Mouse (Mus musculus) heart, embryonic 11.5 days (tissue): ENCODE measurements around the gene Prf1. TPM values are rescaled to one million over a fixed set of nuclear protein-coding genes. Genes with fewer than 3 reads are reported as not detected.

Experiments used
- ATAC-seq: fragments of 200-750 bp; cut with Nextera tagmentation; replicated peaks from 2 replicates; pipeline ENCODE4 v1.8.0; 2017; ENCODE audit warnings: moderate library complexity; ENCODE audit not compliant: insufficient number of reproducible peaks, low FRiP score, low TSS enrichment
- H3K27ac ChIP-seq: fragments of 300-500 bp; sonication (generic); 2 replicates; pipeline ENCODE4 v1.5.1; 2014; ENCODE audit warnings: mild to moderate bottlenecking, low read depth, low read length
- H3K27me3 ChIP-seq: fragments of 300-500 bp; sonication (generic); 2 replicates; pipeline ENCODE4 v1.6.1; 2014; ENCODE audit warnings: mild to moderate bottlenecking, low read length, mixed read lengths; ENCODE audit not compliant: control insufficient read depth, insufficient read depth
- H3K36me3 ChIP-seq: fragments of 300-500 bp; sonication (generic); 2 replicates; pipeline ENCODE4 v1.6.1; 2014; ENCODE audit warnings: mild to moderate bottlenecking, low read length, moderate library complexity, mixed read lengths; ENCODE audit not compliant: control insufficient read depth, insufficient read depth
- H3K4me1 ChIP-seq: fragments of 300-500 bp; sonication (generic); 2 replicates; pipeline ENCODE4 v1.6.1; 2014; ENCODE audit warnings: low read length; ENCODE audit not compliant: control insufficient read depth, insufficient read depth
- H3K4me2 ChIP-seq: fragments of 300-500 bp; sonication (generic); 2 replicates; pipeline ENCODE4 v1.6.1; 2014; ENCODE audit warnings: mild to moderate bottlenecking, moderate library complexity
- H3K4me3 ChIP-seq: fragments of 300-500 bp; sonication (generic); 2 replicates; pipeline ENCODE4 v1.5.1; 2014; ENCODE audit warnings: low read depth, low read length
- H3K9ac ChIP-seq: fragments of 300-500 bp; sonication (generic); 2 replicates; pipeline ENCODE4 v1.6.1; 2014; ENCODE audit warnings: mild to moderate bottlenecking, low read depth, low read length, moderate library complexity
- H3K9me3 ChIP-seq: fragments of 300-500 bp; sonication (generic); replicated peaks from 2 replicates; pipeline ENCODE4 v1.6.1; 2016; ENCODE audit warnings: low read length; ENCODE audit not compliant: control insufficient read depth
- WGBS: fragments of 180-500 bp; shearing (Covaris S2); extraction: QIAGEN DNeasy Blood & Tissue Kit; methylation state at CpG from one replicate; pipeline ENCODE4 v1.1.7; 2014; ENCODE audit not compliant: insufficient replicate concordance; 5-methylcytosine and 5-hydroxymethylcytosine counted together
- polyA plus RNA-seq: library from polyadenylated mRNA; unstranded; fragments of >200 nt; fragmentation: Nextera tagmentation; extraction: Ambion mirVana; gene quantifications from 2 replicates; pipeline ENCODE4 v1.2.1, GENCODE M21; 2014

Prf1 gene
- 0.10 TPM in 1 of 2 replicates, not detected in the other for polyA plus RNA-seq

DNA sequence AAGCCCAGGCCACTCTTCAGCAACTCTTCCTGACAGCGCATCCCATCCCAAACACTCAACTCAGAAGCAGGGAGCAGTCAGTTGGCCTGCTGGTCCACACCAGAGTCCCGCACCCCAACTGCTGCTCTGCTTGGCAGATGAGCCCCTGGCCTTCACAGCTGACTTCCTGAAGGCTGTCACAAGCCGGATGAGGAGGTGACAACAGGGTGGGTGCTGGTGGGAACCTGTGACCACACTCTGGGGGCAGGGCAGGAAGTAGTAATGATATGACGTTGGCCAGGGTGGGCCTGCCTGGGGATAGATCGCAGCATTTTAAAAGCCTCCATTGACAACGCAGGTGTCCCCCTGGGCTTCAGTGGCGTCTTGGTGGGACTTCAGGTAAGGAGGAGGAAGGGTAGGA is at the start of gene Prf1:
TSS of gene Prf1 (plus strand) at position 357 of the 400 bp plus-strand sequence.
- Histone ChIP-seq H3K4me3 (no peak within 1 kb of the TSS), H3K9me3 (no peaks in the 10 kb centered on the region), H3K4me1 (no peaks in the 10 kb centered on the region), H3K27ac (no peak within 1 kb of the TSS), H3K9ac (no peak within 1 kb of the TSS), H3K36me3 (no peaks in the 10 kb centered on the region), H3K4me2 (no peak within 1 kb of the TSS), H3K27me3 (no peaks in the 10 kb centered on the region)
- 70% methylated on average over 7 of the region's 7 CpGs for whole genome bisulfite sequencing
- ATAC-seq: no peak

DNA sequence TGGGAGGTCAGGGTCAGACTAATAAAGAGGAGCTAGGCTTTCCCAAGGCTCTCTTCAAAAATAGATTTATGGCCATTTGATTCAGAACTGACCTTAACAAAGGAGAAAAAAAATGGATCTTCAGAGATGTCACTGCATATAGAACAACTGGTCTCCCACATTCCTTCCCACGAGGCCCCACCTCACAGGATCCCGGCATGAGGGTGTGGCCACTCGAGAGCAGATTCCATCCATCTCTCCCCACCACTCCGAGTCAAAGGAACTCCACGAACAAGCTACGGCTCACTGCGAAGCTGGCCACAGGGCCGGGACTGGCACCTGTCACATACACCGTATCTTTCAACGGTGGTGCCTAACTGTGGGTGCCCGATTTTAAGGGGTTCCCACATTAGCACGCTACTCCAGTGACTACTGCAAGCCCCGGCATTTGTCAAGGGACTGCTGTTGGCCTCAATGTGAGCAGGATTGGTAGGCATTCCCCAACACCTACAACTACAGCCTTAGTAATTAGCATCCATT is 49.0 kb upstream of the Prf1 start:
- ATAC-seq: no peak
- no peak overlapping the region for H3K4me3 ChIP-seq
- H3K27ac ChIP-seq: no peak overlapping the region
- WGBS: 70% methylated on average over 13 of the region's 13 CpGs
- no peaks in the 10 kb centered on the region for H3K27me3 ChIP-seq
- no peaks in the 10 kb centered on the region for H3K4me1 ChIP-seq
- no peak overlapping the region for H3K9ac ChIP-seq
- H3K36me3 ChIP-seq: 0 out of 2 replicates have a peak, but pooled peaks cover 2% of the 10 kb centered on the region
- H3K4me2 ChIP-seq: no peak overlapping the region
- H3K9me3 ChIP-seq: no peaks in the 10 kb centered on the region; the same call in 1 of the 2 replicates

DNA sequence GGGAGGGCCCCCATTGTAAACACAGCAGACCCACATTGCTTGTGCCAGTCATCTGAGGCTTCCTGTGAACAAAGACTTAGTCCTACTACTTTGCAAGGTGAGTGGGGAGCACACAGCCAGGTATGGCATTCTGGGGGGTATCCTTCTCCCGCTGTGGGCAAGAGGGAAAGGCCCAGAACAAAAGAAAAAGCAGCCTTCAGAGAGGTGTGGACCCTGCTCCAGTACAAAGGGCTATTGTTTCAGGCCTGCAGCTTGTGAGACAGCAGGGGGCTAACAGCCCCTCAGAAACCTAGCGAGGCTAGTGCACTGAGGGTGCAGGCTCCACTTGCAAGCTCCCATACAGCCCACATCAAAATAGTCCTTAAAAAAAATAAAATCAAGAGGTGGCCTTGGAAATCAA is 47.7 kb upstream of the Prf1 start:
- ATAC-seq: no peak
- Histone ChIP-seq H3K4me1 (no peaks in the 10 kb centered on the region), H3K4me3 (no peak overlapping the region), H3K27me3 (no peaks in the 10 kb centered on the region), H3K36me3 (0 out of 2 replicates have a peak, but pooled peaks cover 2% of the 10 kb centered on the region), H3K27ac (no peak overlapping the region), H3K9ac (no peak overlapping the region), H3K4me2 (no peak overlapping the region), H3K9me3 (no peaks in the 10 kb centered on the region; the same call in 1 of the 2 replicates)
- WGBS: 75% methylated on average over 2 of the region's 2 CpGs

DNA sequence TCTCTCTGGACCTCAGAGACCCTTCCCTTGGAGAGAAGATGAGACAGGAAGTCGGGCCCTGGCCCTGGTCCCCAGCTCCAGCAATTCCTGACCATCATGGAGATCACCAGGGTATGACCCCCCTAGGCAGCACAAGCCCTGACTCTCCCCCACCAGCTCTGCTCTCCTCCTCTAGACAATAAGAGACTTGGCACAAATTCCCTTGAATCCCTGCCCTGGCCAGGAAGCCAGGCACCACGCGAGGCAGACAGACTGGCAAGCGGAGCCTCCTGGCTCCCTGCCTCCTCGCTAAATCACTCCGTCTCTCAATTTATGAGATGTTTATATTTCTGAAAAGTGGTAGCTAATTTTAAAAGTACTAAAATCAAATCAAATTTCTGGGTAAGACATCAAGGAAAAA is 42.9 kb upstream of the Prf1 start:
- Histone ChIP-seq H3K4me1 (no peaks in the 10 kb centered on the region), H3K4me2 (no peak overlapping the region), H3K4me3 (no peak overlapping the region), H3K27ac (no peak overlapping the region), H3K9ac (no peak overlapping the region), H3K27me3 (no peaks in the 10 kb centered on the region), H3K36me3 (0 out of 2 replicates have a peak, but pooled peaks cover 2% of the 10 kb centered on the region), H3K9me3 (no peaks in the 10 kb centered on the region; the same call in 1 of the 2 replicates)
- 85% methylated on average over 6 of the region's 6 CpGs for WGBS
- ATAC-seq: no peak

DNA sequence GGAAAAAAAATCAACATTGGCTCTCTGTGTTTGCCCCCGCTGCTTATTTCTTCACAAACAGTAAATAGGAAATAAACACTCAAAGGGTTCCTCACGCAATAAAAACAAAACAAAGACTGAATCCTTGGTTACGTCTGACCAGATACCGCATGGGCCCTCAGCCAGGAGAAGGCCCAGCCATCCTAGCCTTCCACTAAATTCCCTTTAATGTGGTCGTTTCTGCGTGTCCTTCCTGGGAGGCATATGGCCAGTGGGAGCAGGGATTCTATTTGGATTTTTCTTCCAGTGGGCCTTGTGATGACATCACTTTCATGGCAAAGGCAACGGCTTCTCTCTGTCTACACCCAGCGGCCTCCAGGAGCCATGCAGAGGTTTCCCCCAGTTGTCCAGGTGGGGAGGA is 42.4 kb upstream of the Prf1 start:
- no peak overlapping the region for H3K27ac ChIP-seq
- 82% methylated on average over 8 of the region's 8 CpGs for WGBS
- H3K4me2 ChIP-seq: no peak overlapping the region
- ATAC-seq: no peak
- H3K9ac ChIP-seq: no peak overlapping the region
- no peaks in the 10 kb centered on the region; the same call in 1 of the 2 replicates for H3K9me3 ChIP-seq
- no peak overlapping the region for H3K4me3 ChIP-seq
- no peaks in the 10 kb centered on the region for H3K27me3 ChIP-seq
- no peaks in the 10 kb centered on the region for H3K4me1 ChIP-seq
- 0 out of 2 replicates have a peak, but pooled peaks cover 2% of the 10 kb centered on the region for H3K36me3 ChIP-seq

DNA sequence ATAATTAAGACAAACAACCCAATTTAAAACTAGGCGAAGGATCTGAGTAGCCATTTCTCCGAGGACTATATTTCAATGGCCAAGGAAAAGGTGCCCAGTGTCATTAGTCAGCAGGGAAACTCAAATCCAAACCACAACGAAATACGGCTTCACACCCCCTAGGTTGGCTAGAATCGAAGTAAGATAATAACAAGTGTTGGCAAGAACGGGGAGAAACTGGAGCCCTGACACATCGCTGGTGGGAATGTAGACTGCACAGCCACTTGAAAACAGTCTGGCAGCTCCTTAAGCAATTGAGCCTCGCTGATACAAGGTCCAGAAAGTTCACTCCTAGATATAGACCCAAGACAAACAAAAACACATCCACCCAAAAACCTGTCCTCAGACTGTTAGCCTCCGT is 41.0 kb upstream of the Prf1 start:
- 0 out of 2 replicates have a peak, but pooled peaks cover 2% of the 10 kb centered on the region for H3K36me3 ChIP-seq
- WGBS: 83% methylated on average over 9 of the region's 9 CpGs
- no peak overlapping the region for H3K9ac ChIP-seq
- H3K27me3 ChIP-seq: no peaks in the 10 kb centered on the region
- H3K4me3 ChIP-seq: no peak overlapping the region
- no peak overlapping the region for H3K4me2 ChIP-seq
- no peaks in the 10 kb centered on the region for H3K4me1 ChIP-seq
- ATAC-seq: no peak
- H3K9me3 ChIP-seq: no peaks in the 10 kb centered on the region; the same call in 1 of the 2 replicates
- H3K27ac ChIP-seq: no peak overlapping the region

DNA sequence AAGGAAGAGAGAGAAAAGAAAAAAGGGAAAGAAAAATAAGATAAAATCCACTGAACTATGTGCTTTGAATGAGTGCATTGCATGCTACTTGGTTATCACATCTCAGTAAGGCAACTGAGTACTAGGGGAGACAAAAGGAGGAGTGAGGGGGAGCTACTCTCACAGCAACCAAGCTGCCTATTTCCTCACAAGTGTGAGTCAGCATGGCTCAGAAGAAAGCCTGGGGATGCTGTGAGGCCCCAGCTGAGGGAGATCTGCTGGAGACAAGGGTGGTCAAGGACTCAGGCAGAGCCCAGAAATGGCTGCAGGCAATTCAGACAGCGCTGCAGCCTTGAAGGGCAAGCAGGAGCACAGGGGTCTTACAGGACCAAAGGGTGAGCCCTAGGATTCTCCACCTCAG is 39.5 kb upstream of the Prf1 start:
- Histone ChIP-seq H3K27me3 (no peaks in the 10 kb centered on the region), H3K27ac (no peak overlapping the region), H3K4me3 (no peak overlapping the region), H3K4me2 (no peak overlapping the region), H3K9ac (no peak overlapping the region), H3K4me1 (no peaks in the 10 kb centered on the region), H3K9me3 (no peaks in the 10 kb centered on the region; the same call in 1 of the 2 replicates), H3K36me3 (0 out of 2 replicates have a peak, but pooled peaks cover 2% of the 10 kb centered on the region)
- WGBS: 74% methylated on average over 1 of the region's 1 CpGs
- ATAC-seq: no peak

DNA sequence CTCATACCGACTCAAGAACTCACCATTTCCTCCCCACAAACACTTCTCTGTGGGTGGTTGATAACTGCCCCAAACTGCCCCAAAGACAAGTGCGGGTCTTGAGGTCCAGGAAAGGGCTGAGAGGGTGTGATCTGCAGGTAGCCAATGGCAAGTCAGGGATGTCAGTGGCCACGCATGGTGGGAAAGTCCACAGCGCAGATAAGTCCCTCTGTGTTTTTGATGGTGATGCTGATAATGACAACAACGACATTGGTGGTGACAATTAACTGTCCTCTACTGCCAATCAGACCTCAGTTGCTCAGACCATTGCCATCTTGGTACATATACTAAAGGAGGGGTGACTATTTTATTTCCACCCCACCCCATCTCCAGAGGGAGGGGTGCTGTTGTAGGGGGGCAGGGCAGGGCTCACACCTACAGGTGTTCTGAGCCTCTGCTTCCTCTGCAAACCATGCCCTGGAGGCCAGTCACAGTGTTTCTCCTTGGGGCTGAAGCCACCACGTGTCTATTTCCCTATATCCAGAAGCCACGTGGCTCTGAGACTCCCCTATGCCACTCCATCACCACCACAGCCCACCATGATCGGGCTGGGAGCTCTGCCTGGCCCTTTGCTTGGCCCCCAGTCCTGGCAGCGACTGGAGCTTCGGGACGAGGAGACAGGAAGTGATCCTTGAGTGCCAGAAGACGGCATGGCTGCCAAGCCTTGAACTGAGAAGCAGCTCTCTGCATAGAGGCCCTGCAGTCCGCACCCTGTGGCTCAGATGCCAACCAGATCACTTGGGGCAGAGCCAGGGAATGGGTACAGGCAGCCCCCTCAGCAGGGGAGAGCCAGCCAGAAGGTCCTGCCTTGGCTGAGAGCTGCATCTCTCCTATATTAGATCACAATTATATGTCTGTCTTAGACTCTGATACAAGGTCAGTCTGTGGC is 36.1 kb upstream of the Prf1 start:
- H3K27ac ChIP-seq: no peak overlapping the region
- no peaks in the 10 kb centered on the region for H3K4me1 ChIP-seq
- H3K4me3 ChIP-seq: no peak overlapping the region
- no peak overlapping the region for H3K9ac ChIP-seq
- H3K4me2 ChIP-seq: no peak overlapping the region
- WGBS: 54% methylated on average over 13 of the region's 13 CpGs
- H3K36me3 ChIP-seq: no peaks in the 10 kb centered on the region
- ATAC-seq: no peak
- no peaks in the 10 kb centered on the region; the same call in 1 of the 2 replicates for H3K27me3 ChIP-seq
- H3K9me3 ChIP-seq: peaks cover 2% of the 10 kb centered on the region; the same call in 1 of the 2 replicates
